Mouse (Mus musculus) urinary bladder, postnatal 25 days (tissue): ENCODE data around the gene Slc35b4.

Experiments used
- DNase-seq: peaks from one replicate; pipeline ENCODE4 v3.0.0; 2022; ENCODE audit warnings: low spot score

Slc35b4 gene

DNA sequence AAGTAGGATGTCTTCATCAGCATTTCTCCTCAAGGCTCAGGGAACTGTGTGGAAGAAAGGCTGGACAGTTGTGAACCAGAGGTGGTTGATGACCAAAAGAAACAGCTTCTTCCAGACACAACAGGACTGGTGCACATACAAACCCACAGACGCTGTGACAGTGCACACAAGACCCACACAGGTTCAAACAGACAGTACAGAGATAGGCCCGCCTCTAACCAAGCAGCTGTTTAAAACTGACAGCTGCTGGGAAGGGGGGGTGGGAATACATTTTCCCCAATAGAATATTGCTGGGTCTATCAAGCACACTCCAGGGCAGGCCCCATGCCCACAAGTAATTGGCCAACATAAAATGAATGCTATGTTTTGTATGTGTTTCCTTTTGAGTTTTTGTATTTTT is 52.5 kb downstream of the Slc35b4 start:
- DNase-seq = no peak

DNA sequence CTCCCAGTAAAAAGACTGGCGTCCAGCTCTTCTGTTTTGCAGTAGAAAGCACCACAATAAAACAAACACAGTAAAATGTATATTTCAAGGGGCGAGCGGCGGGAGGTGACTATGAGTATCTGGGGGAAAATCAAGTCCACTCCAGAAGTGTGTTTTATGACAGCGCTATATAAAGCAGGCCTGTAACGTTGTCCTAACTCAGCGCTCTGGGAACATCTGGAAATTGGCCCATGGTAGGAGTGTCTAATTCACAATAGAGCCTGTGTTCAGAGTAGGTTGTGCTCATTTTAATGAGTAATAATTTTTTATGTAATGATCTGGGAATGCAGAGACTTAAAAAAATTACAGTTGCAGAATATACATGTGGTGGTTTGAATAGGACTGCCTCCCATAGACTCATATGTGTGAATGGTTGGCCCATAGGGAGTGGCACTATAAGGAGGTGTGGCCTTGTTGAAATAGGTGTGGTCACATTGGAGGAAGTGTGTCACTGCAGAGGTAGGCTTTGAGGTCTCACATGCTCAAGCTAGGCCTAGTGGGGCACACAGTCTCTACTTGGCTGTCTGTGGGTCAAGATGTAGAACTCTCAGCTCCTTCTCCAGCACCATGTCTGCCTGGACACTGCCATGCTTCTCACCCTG is 60.0 kb downstream of the Slc35b4 start:
- no peak for DNase-seq

DNA sequence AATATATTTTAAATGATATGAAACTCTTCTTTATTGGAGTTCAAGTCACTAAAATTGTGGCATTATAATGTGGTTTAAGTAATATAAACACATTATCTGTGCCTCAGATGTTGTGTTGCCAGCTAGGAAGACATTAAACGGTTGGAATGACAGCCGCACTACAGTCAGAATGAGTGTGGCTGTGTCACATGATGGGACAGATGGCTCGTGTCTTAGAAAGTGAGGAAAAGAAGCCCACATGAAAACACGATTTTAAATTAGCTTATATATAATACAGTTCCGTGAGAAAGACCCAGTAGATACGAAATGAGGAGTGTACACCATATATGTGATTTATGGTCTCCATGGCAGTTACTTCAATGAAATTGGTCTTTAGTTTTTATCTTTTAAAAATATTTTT is 65.5 kb downstream of the Slc35b4 start:
- no peak for DNase-seq

DNA sequence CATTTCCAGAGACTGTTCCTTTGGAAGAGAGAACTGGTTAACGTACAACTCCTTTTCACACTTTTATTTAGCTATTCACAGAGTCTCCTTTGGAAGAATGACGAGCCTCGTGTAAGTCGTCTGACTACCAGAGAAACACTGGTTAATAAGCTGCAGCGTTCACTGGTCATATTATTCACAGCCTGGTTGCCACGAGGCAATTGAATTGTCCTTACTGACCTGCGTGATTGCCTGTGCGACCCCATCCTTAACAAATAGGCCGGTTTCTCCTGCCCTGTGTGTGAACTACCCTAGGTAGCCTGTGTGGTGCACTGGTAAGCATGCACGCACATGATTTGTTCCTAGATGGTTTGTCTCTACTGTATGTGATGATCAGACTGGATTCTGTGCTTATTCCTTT is 66.3 kb downstream of the Slc35b4 start:
- DNase-seq = no peak
